Mouse (Mus musculus): ENCODE measurements around the gene Oxtr.
A peak's percentile ranks its signal among the peaks of the same experiment; 100 is the strongest.

Gene Oxtr

GRCm38 (mm10) chr6:112489910-112490559, at the start of gene Oxtr:
TSS of gene Oxtr (minus strand) at chr6:112489943.
- DNase-seq (ENCODE audit: low spot score), result no peak

GRCm38 (mm10) chr6:112525434-112525833, 35.7 kb upstream of the Oxtr start:
- DNase-seq (ENCODE audit: low spot score), result no peak

DNA sequence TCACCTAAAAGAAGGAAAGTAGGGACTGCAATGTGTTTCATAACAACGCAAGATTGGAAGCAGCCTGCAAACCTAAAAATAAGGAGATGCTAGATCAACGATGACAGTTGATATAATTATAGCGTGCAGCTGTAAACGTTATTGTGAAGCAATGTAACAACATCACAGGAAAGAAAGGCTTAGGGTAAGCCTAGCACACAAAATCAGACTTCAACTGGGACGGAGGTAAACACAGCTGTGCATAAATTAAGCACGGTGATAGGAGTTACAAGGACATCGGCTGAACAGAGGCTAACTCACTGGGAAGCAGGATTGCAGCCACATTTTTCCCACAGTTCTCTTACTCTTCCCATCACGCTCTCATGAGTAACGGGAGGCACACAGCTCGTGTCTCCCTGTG, 34.7 kb upstream of the Oxtr start:
- DNase-seq (ENCODE audit: low spot score), result no peak

GRCm38 (mm10) chr6:112517991-112518390, 28.2 kb upstream of the Oxtr start:
- DNase-seq (ENCODE audit: low spot score), result no peak

DNA sequence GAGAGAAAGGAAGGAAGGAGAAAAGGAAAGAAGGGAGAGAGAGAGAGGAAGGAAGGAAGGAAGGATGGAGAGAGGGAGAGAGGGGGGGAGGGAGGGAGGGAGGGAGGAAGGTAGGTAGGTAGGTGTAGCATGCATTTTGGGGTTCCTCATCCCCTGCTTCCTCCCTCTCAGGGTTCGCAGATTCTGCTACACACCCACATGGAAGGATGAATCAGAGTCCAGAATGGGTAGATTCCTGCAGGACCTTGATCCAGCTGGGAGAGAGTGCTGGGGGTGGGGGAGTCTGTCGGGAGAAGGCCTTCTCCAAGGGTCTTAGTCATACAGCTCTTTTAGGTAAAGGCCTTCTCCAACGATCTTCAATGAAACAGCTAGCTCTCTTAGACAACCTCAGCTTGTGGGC, 27.8 kb upstream of the Oxtr start:
- DNase-seq (ENCODE audit: low spot score), result no peak

DNA sequence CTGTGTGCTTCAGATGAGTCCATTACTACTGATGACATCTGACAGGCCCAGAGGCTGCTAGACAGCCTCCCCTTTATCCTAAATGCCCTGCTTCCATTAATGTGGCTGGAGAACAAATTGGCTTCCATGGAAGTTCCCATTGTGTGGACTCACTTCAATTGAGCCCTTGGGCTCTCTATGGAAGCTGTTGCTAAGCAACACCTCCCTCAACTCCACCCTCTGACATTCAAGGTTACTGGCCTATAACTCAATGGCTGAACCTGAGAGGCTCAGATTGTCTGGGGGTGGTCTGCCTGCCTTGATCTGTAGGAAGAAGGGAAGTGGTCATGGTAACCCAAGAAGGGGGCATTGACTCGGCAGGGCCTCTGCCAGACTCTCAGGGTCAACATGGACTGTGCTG, 26.8 kb upstream of the Oxtr start:
- no peak for DNase-seq (ENCODE audit: low spot score)

DNA sequence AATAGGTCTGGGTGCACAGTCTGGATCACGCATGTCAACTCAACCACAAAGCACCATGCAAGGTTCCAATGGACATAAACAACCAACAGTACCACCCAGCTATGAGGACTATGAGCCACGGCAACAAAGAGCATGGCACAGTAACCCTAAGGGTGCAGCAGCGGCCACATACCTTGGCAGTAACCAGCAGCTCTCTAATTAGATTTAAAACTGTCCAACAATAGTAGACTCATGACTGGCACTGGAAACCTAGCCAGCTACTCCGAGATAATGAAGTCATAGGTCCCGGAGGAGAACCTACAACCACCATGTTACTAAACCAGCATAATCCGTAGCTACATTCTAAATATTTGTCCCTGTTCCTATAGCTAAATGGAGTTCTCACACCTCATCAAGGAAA, 24.8 kb upstream of the Oxtr start:
- DNase-seq (ENCODE audit: low spot score), result no peak

DNA sequence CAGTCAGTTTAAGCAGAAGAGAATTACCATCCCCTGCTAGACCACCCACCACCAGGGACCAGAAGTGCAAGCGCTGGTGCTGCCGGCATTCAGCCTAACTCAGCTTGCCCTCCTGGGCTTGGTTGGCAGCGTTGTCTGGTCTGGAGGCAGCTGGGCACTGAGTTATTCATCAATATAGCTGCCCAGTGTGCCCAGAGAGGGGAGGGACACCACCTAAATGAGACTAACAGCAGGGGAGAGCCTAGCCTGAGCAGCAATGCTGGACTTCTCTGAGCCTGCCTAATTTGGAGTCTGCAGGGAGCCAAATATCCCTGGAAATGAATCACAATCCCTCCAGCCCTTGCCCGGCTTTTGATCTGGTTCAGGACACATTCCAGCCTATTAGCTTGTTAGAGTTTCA, 20.6 kb upstream of the Oxtr start:
- DNase-seq (ENCODE audit: low spot score), result no peak

DNA sequence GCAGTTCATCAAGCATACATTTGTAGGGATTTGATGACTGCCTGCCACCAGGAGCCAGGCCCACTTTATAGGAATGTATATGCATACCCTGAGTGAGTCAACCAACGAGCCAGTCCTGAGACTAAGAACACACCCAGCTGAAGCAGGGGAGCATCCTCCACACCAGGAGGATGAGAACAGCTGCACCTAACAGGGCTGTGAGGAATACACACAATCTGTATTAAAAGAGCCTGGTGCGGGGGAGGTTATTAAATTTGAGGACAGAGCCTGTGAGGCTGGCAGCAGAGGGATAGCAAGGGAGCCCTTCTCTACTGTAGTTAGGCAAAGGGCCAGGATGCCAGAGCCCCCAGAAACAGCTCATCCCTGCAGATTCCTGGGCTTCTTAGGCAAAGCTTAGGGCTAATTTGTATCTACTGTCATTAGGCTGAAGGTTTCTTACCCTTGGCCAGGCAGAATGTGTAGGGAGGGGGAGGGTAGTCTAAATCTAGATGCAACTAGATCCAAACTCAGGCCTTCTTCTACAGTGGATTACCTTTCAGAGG, 19.9 kb upstream of the Oxtr start:
- no peak for DNase-seq (ENCODE audit: low spot score)

DNA sequence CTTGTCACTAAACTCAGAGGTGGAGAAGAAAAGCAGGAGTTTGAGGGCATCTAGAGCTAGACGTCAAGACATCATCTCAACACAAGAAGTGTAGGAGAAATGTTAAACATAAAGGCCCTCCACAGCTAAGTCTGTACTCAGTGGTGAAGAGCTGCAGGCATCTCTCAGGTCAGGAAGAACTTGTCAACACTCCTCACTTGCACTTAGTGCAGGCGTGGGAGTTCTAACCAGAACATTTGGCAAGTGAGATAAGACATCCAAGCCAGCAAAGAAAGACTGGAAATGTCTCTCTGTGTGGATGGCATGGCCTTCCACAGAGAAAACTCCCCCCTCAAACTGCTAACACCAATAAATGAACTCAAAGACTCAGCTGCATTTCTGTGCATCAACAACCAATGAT, 17.9 kb upstream of the Oxtr start:
- no peak for DNase-seq (ENCODE audit: low spot score)

- peak; percentile 38 for DNase-seq (ENCODE audit: low spot score)
Observed at GRCm38 (mm10) chr6:112501156-112501555, 11.4 kb upstream of the Oxtr start.

DNA sequence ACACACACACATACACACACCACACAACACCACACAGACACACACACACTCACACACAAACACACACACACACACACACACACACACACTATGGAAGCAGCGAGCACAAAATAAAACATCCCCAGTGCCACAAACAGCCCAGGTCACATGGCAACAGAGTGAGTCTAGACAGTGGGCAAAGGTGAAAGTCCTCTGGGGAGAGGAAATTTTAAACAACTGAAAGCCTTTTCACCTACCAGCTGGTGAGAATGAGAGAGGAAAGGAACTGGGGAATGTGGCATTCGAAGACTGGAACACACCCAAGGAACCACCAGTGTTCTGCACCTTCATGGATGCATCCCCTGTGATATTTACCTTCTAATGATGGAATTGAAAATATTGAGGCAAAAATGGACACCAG, 9.7 kb upstream of the Oxtr start:
- peak; percentile 63 for DNase-seq (ENCODE audit: low spot score)

- no peak for DNase-seq (ENCODE audit: low spot score)
Observed at GRCm38 (mm10) chr6:112498716-112499115, 9.0 kb upstream of the Oxtr start.

DNA sequence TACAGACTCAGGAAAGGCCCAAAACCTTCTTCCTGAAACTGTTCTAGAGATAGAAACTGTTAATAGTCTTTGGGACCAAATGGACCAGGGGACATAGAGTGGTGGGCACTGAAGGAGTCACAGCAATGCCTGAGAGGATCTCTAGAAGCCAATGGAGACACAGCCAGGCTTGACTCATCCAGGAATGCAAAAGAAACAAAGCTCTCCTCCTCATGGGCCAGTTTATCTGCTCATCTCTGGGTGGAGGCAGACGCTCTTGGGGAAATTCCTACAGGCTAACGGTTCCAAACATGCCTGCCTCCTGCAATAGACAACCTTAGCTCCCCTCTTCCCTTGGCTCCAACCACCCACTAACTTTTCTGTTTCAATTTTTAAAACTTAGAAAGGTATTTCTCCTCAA, 7.7 kb upstream of the Oxtr start:
- no peak for DNase-seq (ENCODE audit: low spot score)

DNA sequence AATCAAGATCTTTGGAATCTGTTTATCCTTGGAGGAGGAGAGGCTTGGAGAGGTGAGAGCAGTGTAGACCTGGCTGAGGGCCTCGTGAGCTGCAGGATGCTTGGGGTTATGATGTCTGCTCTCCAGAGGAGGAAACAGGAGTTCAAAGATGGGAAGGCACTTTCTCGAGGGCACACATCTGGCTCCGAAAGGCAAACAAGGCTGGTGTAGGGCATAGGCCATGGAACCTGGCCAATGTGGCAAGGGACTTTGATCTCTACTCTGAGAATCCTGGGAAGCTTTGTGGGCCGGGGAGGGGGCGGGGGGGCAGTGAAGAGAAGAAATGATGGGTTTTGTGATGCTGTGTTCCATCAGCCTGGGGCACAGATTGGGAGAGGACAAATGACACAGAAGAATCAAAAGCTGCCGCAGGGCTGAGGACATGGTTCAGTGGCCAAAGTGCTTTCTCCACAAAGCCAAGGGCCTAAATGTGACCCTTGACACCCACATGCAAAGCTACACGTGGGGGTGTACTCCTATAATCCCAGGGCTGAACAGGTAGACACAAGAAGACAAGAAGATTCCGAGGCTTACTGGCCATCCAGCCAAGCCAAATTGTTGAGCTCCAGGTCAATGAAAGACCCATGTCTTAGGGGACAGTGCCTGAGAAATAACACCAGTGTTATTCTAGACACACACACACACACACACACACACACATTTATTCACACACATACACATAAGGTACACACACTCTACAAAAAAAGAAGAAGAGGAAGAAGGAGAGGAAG, 6.7 kb upstream of the Oxtr start:
- DNase-seq (ENCODE audit: low spot score), result peak; percentile 12

- peak; percentile 8 for DNase-seq (ENCODE audit: low spot score)
Observed at GRCm38 (mm10) chr6:112495219-112495618, 5.5 kb upstream of the Oxtr start.

DNA sequence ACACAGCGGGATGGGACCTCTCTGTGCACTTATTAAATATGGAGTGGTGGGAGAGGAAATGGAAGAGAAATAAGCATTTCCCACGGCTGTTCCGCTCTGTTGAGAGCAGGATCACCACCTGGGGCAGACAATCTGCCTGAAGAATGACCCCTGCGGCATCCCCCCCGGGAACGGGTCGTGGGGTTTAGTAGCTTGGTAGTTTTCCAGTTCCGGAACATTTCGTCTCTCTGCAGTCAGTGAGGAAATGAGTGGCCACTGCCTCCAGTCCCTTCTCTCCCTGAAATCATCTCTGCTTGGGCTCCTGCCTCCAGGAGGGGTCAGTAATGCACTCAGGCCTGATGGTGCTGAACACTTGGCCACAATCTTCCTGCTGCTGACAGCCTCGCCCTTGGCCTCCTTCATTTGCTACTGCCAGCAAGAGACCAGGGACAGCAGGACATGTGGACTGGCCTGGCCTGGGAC, 4.9 kb upstream of the Oxtr start:
- DNase-seq (ENCODE audit: low spot score), result peak; percentile 67

GRCm38 (mm10) chr6:112493371-112493770, 3.6 kb upstream of the Oxtr start:
- no peak for DNase-seq (ENCODE audit: low spot score)

- DNase-seq (ENCODE audit: low spot score), result no peak
Observed at GRCm38 (mm10) chr6:112492656-112493055, 2.9 kb upstream of the Oxtr start.

- DNase-seq (ENCODE audit: low spot score), result no peak
Observed at GRCm38 (mm10) chr6:112491521-112491920, 1.8 kb upstream of the Oxtr start.

GRCm38 (mm10) chr6:112490625-112491242, 991 bp upstream of the Oxtr start:
- peak; percentile 59 for DNase-seq (ENCODE audit: low spot score)

GRCm38 (mm10) chr6:112489181-112489909, 398 bp downstream of the Oxtr start:
- DNase-seq (ENCODE audit: low spot score), result no peak

Data from adipocyte (in vitro differentiated cells).